Mouse (Mus musculus): ENCODE data around the gene Mthfd1. TPM values are rescaled to one million over a fixed set of nuclear protein-coding genes. Genes with fewer than 3 reads are reported as not detected.
"Not testable (repeated sequence)": the region's sequence is repeated elsewhere in the genome, so short reads cannot be mapped to it uniquely, and the experiment has no call there.

Gene Mthfd1
- polyA plus RNA-seq (2015; fragmentation: Nextera tagmentation; extraction: Ambion mirVana): 33.5 and 33.9 TPM in 2 replicates

DNA sequence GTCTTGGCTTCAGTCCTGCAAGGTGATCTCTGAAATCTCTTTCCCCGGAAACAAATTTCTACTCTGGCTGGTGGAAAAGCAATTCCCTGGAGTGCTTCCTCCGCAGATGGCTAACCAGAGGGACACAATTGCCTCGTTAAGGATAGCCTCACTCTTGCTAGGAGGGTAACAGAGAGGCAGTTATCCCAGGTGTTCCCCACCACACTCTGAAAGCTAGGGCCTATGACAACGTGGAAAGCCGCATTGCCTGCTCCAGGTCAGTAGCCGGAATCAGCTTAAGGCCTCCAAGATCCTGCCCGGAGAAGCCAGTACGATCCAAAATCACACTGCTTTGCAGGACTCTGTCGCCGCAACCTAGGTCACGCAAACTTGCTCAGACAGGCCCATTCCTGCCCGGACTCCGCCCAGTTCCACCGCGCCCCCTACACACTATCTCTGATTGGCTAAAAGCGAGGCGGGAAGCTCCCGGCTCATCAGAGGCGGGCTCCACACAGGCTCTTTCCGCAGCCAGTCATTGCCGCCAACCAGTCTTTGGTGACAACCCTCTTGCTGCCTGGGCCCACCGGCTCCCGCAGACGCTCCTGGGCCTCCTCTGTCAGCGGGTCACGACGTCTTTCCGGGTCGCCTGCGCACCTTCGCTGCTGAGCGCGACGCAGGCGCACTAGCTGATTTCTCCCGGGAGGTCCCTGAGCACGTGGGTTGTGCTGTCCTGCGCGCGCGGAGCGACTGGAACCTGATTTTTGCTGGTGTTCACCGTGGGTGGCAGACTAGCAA, at the start of gene Mthfd1:
Gene Mthfd1 (plus strand): TSS at position 574 of the 774 bp plus-strand sequence.
- peak within 1 kb of the TSS; percentile 82 for H3K27ac ChIP-seq
- peak; percentile 100 for ATAC-seq
- H3K4me2 ChIP-seq (replicated peaks): peak within 1 kb of the TSS; percentile 94
- H3K27me3 ChIP-seq: no peaks in the 10 kb centered on the region
- no peaks in the 10 kb centered on the region for H3K36me3 ChIP-seq
- WGBS: 2% methylated on average over 43 of the region's 43 CpGs
- H3K9me3 ChIP-seq: no peaks in the 10 kb centered on the region
- peak within 1 kb of the TSS; percentile 74 for H3K9ac ChIP-seq (replicated peaks)
- peak within 1 kb of the TSS; percentile 68 for H3K4me3 ChIP-seq (replicated peaks)
- H3K4me1 ChIP-seq (replicated peaks): peaks cover 17% of the 10 kb centered on the region

GRCm38 (mm10) chr12:76209429-76209974, 45.6 kb upstream of the Mthfd1 start:
- no peaks in the 10 kb centered on the region for H3K36me3 ChIP-seq
- WGBS: 91% methylated on average over 5 of the region's 5 CpGs
- no peaks in the 10 kb centered on the region for H3K27me3 ChIP-seq
- H3K9me3 ChIP-seq: no peaks in the 10 kb centered on the region
- no peak overlapping the region for H3K4me2 ChIP-seq (replicated peaks)
- H3K9ac ChIP-seq (replicated peaks): no peak overlapping the region
- no peak for ATAC-seq
- no peak overlapping the region for H3K27ac ChIP-seq
- no peak overlapping the region for H3K4me3 ChIP-seq (replicated peaks)
- no peaks in the 10 kb centered on the region for H3K4me1 ChIP-seq (replicated peaks)

GRCm38 (mm10) chr12:76215121-76215520, 40.0 kb upstream of the Mthfd1 start:
- Histone ChIP-seq H3K36me3 (no peaks in the 10 kb centered on the region), H3K4me3 (replicated peaks) (no peak overlapping the region), H3K4me1 (replicated peaks) (no peaks in the 10 kb centered on the region), H3K27me3 (no peaks in the 10 kb centered on the region), H3K4me2 (replicated peaks) (no peak overlapping the region), H3K9me3 (no peaks in the 10 kb centered on the region), H3K27ac (no peak overlapping the region), H3K9ac (replicated peaks) (no peak overlapping the region)
- ATAC-seq: no peak
- 27% methylated on average over 5 of the region's 5 CpGs for WGBS

DNA sequence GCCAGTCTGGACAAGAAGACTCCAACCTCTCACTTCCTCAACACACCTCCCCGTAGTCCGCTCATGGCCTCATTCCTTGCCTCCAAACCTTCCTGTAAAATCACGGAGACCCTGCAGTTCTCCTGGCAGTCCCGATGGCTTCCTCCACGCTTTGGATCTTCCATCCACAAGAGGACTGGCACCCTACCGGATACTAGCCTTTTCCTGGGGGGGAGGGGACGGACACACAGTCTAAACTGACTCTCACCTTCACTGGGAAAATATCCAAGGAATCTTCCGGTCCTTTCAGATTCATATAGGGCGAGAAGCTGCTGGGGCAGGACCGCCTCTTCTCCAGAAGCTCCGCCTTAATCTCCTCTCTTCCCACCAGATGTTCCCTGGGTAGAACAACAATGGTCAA, 38.4 kb upstream of the Mthfd1 start:
- no peaks in the 10 kb centered on the region for H3K9me3 ChIP-seq
- no peak for ATAC-seq
- H3K9ac ChIP-seq (replicated peaks): no peak overlapping the region
- no peak overlapping the region for H3K27ac ChIP-seq
- H3K4me2 ChIP-seq (replicated peaks): no peak overlapping the region
- no peaks in the 10 kb centered on the region for H3K27me3 ChIP-seq
- 77% methylated on average over 11 of the region's 11 CpGs for WGBS
- no peak overlapping the region for H3K4me3 ChIP-seq (replicated peaks)
- no peaks in the 10 kb centered on the region for H3K36me3 ChIP-seq
- no peaks in the 10 kb centered on the region for H3K4me1 ChIP-seq (replicated peaks)

DNA sequence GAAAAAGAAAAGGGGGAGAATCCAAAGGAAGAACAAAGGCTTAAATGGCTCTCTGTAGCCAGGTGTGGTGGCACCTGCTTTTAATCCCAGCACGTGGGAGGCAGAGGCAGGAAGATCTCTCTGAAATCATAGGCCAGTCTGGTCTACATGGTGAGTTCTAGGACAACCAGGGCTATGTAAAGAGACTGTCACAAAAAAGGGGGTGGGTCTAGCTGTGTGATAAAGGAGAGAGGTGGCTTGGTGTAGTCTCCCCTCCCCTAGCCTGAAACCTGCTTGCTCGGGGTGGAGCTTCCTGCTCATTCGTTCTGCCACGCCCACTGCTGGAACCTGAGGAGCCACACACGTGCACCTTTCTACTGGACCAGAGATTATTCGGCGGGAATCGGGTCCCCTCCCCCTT, 33.0 kb upstream of the Mthfd1 start:
- not testable (repeated sequence) for H3K9ac ChIP-seq (replicated peaks); H3K4me2 ChIP-seq (replicated peaks); H3K36me3 ChIP-seq; H3K27ac ChIP-seq; ATAC-seq; H3K9me3 ChIP-seq; H3K27me3 ChIP-seq; H3K4me3 ChIP-seq (replicated peaks); H3K4me1 ChIP-seq (replicated peaks)
- 49% methylated on average over 2 of the region's 8 CpGs for WGBS

DNA sequence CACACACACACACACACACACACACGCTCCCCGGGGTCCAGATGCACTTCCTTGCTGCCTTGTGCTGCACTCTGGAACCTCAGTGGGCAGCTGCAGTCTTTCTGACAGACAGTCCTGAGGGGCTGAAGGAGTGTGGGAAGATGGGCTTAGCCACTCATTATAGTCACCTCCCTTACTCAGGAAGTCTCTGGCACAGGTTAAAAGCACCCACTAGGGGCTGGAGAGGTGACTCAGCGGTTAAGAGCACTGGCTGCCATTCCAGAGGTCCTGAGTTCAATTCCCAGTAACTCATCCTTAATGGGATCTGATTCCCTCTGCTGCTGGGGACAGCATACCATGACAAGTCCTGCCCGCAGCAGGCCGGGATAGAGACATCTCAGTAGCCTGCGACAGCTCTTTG, 24.5 kb upstream of the Mthfd1 start:
- no peaks in the 10 kb centered on the region for H3K4me1 ChIP-seq (replicated peaks)
- no peak for ATAC-seq
- H3K27ac ChIP-seq: no peak overlapping the region
- no peak overlapping the region for H3K9ac ChIP-seq (replicated peaks)
- no peaks in the 10 kb centered on the region for H3K9me3 ChIP-seq
- 87% methylated on average over 6 of the region's 6 CpGs for WGBS
- no peaks in the 10 kb centered on the region for H3K27me3 ChIP-seq
- no peak overlapping the region for H3K4me3 ChIP-seq (replicated peaks)
- no peaks in the 10 kb centered on the region for H3K36me3 ChIP-seq
- no peak overlapping the region for H3K4me2 ChIP-seq (replicated peaks)

- 91% methylated on average over 6 of the region's 6 CpGs for WGBS
- no peak overlapping the region for H3K27ac ChIP-seq
- no peaks in the 10 kb centered on the region for H3K4me1 ChIP-seq (replicated peaks)
These were observed 19.8 kb upstream of the Mthfd1 start for GRCm38 (mm10) chr12:76235253-76235652.

GRCm38 (mm10) chr12:76239145-76239838, 15.8 kb upstream of the Mthfd1 start:
- Histone ChIP-seq H3K27me3 (no peaks in the 10 kb centered on the region), H3K4me3 (replicated peaks) (no peak overlapping the region), H3K36me3 (no peaks in the 10 kb centered on the region), H3K9me3 (no peaks in the 10 kb centered on the region), H3K4me2 (replicated peaks) (no peak overlapping the region), H3K27ac (no peak overlapping the region), H3K4me1 (replicated peaks) (no peaks in the 10 kb centered on the region), H3K9ac (replicated peaks) (no peak overlapping the region)
- ATAC-seq: no peak
- WGBS: 79% methylated on average over 10 of the region's 10 CpGs

More at GRCm38 (mm10) chr12:76235253-76235652, 19.8 kb upstream of the Mthfd1 start:
- Histone ChIP-seq H3K4me2 (replicated peaks) (no peak overlapping the region), H3K36me3 (no peaks in the 10 kb centered on the region), H3K9ac (replicated peaks) (no peak overlapping the region), H3K27me3 (no peaks in the 10 kb centered on the region), H3K4me3 (replicated peaks) (no peak overlapping the region), H3K9me3 (no peaks in the 10 kb centered on the region)
- ATAC-seq: no peak

DNA sequence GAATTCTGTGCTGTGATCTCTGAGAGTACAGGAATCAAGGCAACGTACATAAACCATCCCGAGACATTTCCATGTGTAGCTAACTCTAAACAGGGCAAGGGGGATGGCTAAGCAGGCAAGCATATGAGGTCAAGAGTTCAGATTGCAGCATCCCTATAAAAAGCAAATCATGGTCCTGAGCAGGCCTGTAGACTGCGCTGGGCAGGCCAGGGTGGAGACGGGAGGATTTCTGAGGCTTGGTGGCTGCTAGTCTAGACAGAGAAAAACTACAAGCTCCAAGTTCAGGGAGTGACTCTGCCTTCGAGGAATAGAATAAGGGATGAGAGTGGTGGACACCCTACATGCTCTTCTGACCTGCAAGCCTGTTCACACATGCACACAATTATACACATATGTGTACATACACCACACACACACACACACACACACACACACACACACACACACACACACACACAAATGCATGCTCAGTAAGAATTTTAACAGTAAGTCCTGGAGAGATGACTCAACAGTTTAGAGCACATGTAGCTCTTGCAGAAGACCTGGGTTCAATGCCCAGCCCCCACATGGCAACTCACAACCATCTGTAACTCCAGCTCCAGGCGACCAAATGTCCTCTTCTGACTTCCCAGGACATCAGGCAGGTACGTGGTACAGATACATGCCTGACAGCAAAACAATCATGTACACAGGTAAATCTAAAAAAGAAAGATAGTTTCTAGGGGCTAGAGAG, 15.1 kb upstream of the Mthfd1 start:
- Histone ChIP-seq H3K4me1 (replicated peaks) (no peaks in the 10 kb centered on the region), H3K4me3 (replicated peaks) (no peak overlapping the region), H3K9ac (replicated peaks) (no peak overlapping the region), H3K27ac (no peak overlapping the region), H3K36me3 (no peaks in the 10 kb centered on the region), H3K27me3 (no peaks in the 10 kb centered on the region), H3K9me3 (no peaks in the 10 kb centered on the region), H3K4me2 (replicated peaks) (no peak overlapping the region)
- WGBS: 85% methylated on average over 7 of the region's 7 CpGs
- no peak for ATAC-seq

- Histone ChIP-seq H3K36me3 (no peaks in the 10 kb centered on the region), H3K9ac (replicated peaks) (no peak overlapping the region), H3K4me1 (replicated peaks) (no peaks in the 10 kb centered on the region), H3K9me3 (no peaks in the 10 kb centered on the region), H3K4me3 (replicated peaks) (no peak overlapping the region), H3K4me2 (replicated peaks) (no peak overlapping the region), H3K27ac (no peak overlapping the region), H3K27me3 (no peaks in the 10 kb centered on the region)
- ATAC-seq: no peak
- 95% methylated on average over 3 of the region's 3 CpGs for WGBS
These were observed 14.4 kb upstream of the Mthfd1 start for GRCm38 (mm10) chr12:76240670-76241069.

- no peak for ATAC-seq
- H3K27me3 ChIP-seq: no peaks in the 10 kb centered on the region
- 91% methylated on average over 3 of the region's 3 CpGs for WGBS
- no peaks in the 10 kb centered on the region for H3K36me3 ChIP-seq
- no peak overlapping the region for H3K4me2 ChIP-seq (replicated peaks)
- no peaks in the 10 kb centered on the region for H3K9me3 ChIP-seq
- H3K4me1 ChIP-seq (replicated peaks): no peaks in the 10 kb centered on the region
- H3K9ac ChIP-seq (replicated peaks): no peak overlapping the region
- no peak overlapping the region for H3K27ac ChIP-seq
- no peak overlapping the region for H3K4me3 ChIP-seq (replicated peaks)
These were observed 14.0 kb upstream of the Mthfd1 start for GRCm38 (mm10) chr12:76241084-76241483.

DNA sequence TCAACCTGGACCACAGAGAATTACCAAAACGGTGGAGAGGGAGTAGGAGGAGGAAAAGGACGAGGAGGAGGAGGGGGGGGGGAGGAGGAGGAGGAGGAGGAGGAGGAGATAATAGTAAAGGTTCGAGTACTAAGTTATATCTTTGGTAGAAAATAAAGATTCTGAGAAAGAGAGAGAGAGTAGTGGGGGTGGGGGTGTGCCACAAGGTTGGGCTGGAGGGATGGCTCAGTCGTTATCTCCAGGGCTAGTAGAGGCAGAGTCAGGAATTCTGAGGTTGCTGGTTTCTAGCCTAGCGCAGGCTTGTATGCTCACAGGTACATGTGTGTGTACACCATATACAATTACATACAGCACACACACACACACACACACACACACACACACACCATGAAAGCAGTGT, 13.3 kb upstream of the Mthfd1 start:
- whole genome bisulfite sequencing: 68% methylated on average over 5 of the region's 5 CpGs
- no peaks in the 10 kb centered on the region for H3K4me1 ChIP-seq (replicated peaks)
- no peaks in the 10 kb centered on the region for H3K27me3 ChIP-seq
- no peak for ATAC-seq
- H3K4me3 ChIP-seq (replicated peaks): no peak overlapping the region
- H3K36me3 ChIP-seq: no peaks in the 10 kb centered on the region
- H3K4me2 ChIP-seq (replicated peaks): no peak overlapping the region
- H3K27ac ChIP-seq: no peak overlapping the region
- no peak overlapping the region for H3K9ac ChIP-seq (replicated peaks)
- no peaks in the 10 kb centered on the region for H3K9me3 ChIP-seq
